Mouse (Mus musculus) stomach, embryonic 15.5 days (tissue): ENCODE results near the gene 1700001O22Rik. TPM values are rescaled to one million over a fixed set of nuclear protein-coding genes. Genes with fewer than 3 reads are reported as not detected.

Experiments used
- ATAC-seq: fragments of 200-750 bp; cut with Nextera tagmentation; 2 replicates; pipeline ENCODE4 v1.8.0; 2017; ENCODE audit warnings: low read depth, moderate number of reproducible peaks, moderate TSS enrichment; ENCODE audit not compliant: insufficient read depth, low FRiP score
- H3K27ac ChIP-seq: fragments of 300-500 bp; sonication (generic); 2 replicates; pipeline ENCODE4 v1.5.1; 2015; ENCODE audit warnings: mild to moderate bottlenecking, inconsistent platforms
- H3K27me3 ChIP-seq: fragments of 300-500 bp; sonication (generic); replicated peaks from 2 replicates; pipeline ENCODE4 v1.6.1; 2015; ENCODE audit warnings: inconsistent platforms
- H3K36me3 ChIP-seq: fragments of 300-500 bp; sonication (generic); 2 replicates; pipeline ENCODE4 v1.6.1; 2015; ENCODE audit warnings: inconsistent platforms
- H3K4me1 ChIP-seq: fragments of 300-500 bp; sonication (generic); 2 replicates; pipeline ENCODE4 v1.6.1; 2015; ENCODE audit warnings: inconsistent platforms
- H3K4me2 ChIP-seq: fragments of 300-500 bp; sonication (generic); 2 replicates; pipeline ENCODE4 v1.6.1; 2015; ENCODE audit warnings: mild to moderate bottlenecking, inconsistent platforms
- H3K4me3 ChIP-seq: fragments of 300-500 bp; sonication (generic); replicated peaks from 2 replicates; pipeline ENCODE4 v1.5.1; 2015; ENCODE audit warnings: inconsistent platforms
- H3K9ac ChIP-seq: fragments of 300-500 bp; sonication (generic); 2 replicates; pipeline ENCODE4 v1.6.1; 2015; ENCODE audit warnings: inconsistent platforms
- H3K9me3 ChIP-seq: fragments of 300-500 bp; sonication (generic); 2 replicates; pipeline ENCODE4 v1.6.1; 2016; ENCODE audit warnings: inconsistent platforms
- WGBS: fragments of 180-500 bp; shearing (Covaris S2); methylation state at CpG from one replicate; pipeline ENCODE4 v1.1.7; 2015; 5-methylcytosine and 5-hydroxymethylcytosine counted together
- polyA plus RNA-seq: library from polyadenylated mRNA; unstranded; fragments of >200 nt; fragmentation: Nextera tagmentation; extraction: Ambion mirVana; gene quantifications from 2 replicates; pipeline ENCODE4 v1.2.1, GENCODE M21; 2015

Gene 1700001O22Rik
- polyA plus RNA-seq, 1 experiment from 2014 or later: 2.9 TPM

DNA sequence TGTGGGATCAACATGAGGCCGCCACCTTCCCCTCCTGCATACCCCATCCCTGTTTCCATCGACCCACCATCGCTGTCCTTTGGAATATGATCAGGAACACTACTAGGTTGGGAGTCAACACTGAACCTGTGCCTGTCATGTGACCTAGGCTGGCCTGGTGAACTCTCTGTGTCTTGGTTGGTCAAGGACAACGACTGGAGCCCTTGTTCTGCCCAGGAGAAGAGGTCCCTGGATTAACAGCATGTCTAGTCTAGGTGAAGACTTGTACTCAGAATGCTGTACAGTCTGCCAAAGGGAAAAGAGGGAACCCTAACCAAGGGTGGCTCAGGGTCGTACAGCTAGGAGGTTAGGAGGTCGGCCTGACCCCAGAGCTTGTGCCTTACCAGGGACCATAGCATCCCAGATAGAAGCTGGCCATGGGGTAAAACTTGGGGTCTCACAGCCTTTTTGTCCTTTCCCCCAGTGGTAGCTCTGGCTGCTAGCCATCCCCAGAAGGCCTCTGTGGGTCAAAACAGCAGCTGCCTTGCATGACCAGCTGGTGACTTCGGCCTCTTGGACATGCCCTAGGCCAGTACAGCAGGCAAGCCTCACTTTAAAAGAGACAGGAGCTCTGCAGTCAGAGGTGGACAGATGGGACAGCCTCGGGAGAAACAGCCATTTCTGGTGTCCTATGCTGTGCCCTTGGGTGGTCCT is 30.0 kb downstream of the 1700001O22Rik start:
- Histone ChIP-seq H3K27me3 (no peaks in the 10 kb centered on the region), H3K9me3 (no peaks in the 10 kb centered on the region), H3K4me1 (peaks cover 22% of the 10 kb centered on the region), H3K4me2 (no peak overlapping the region), H3K27ac (peak overlapping the region; percentile 51; the same call in 1 of the 2 replicates), H3K9ac (no peak overlapping the region), H3K36me3 (no peaks in the 10 kb centered on the region), H3K4me3 (no peak overlapping the region)
- no peak for ATAC-seq
- 74% methylated on average over 8 of the region's 8 CpGs for whole genome bisulfite sequencing

DNA sequence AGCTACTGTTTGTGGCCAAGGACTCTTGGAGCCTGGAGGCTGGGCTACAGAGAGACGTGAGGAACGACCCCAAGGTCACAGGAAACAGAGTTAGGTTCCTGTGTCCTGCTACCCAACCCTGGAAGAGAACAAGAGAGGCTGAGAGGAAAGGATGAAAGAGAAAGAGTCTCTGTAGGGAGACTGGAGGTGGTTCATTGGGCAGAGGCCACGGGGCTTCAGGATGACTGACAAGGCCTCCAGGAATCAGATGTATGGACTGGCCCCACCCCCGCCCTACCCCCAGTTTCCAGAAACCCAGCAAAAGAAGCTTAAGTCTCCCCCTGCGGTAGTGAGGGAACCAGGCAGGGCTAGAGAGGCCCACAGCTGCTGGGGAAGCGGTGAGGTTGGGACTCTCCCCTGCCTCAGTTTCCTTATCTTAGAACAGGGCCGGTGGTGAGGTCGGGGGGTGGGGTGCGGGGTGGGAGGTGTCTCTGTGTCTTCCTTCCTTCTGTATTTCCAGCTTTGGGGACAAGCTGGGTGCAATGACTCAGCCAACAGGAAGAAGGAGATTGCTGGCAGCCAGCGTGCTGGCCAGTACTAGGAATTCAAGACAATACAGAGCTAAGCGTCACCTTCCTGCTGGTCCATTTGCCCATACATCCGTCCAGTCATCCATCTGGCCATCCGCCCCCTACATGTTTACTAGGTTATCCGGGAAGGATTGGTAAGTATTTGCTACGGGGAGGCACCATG is 30.7 kb downstream of the 1700001O22Rik start:
- Histone ChIP-seq H3K4me2 (0 out of 2 replicates have a peak overlapping the region, but pooled peaks have one; percentile 8), H3K36me3 (no peaks in the 10 kb centered on the region), H3K9ac (no peak overlapping the region), H3K4me1 (peaks cover 22% of the 10 kb centered on the region), H3K4me3 (no peak overlapping the region), H3K27ac (peak overlapping the region; percentile 86; the same call in 1 of the 2 replicates), H3K27me3 (no peaks in the 10 kb centered on the region), H3K9me3 (no peaks in the 10 kb centered on the region)
- 43% methylated on average over 14 of the region's 15 CpGs for WGBS
- ATAC-seq: peak; percentile 32; the same call in 1 of the 2 replicates

DNA sequence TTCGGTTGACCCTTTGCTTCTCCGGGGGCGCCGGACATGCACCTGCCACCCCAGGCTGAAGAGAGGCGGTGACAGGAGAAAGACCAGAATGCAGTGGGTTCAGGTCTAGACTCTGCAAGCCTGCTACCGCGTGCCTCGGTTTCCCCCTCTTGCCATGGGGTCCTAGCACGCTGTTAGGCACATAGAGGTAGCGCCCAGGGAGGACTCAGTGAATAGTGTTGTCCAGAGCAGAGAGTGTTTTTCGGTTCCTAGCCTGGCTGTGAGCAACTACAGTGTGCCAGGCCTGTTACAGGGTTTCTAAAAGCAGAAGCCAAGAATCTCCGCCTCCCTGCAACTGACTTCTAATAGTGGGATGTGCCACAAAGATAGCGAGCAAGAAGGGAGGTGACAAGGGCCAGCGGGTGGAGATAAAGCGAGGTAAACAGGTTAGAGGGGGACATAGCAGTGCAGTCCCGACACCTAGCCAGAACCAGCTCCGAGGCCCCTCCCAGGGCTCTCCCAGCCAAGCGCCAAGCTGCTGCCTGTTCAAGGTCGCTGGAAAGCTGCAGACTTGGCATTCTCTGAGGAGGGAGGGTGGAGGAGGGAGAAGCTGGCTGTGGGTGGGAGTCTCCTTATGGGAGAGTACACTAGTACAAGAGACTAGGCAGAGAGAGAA is 31.5 kb downstream of the 1700001O22Rik start:
- peak overlapping the region; percentile 86 for H3K27ac ChIP-seq
- peak overlapping the region; percentile 98 for H3K4me2 ChIP-seq
- WGBS: 9% methylated on average over 19 of the region's 19 CpGs
- no peaks in the 10 kb centered on the region for H3K36me3 ChIP-seq
- peak overlapping the region; percentile 58 for H3K9ac ChIP-seq
- no peaks in the 10 kb centered on the region for H3K27me3 ChIP-seq
- H3K4me3 ChIP-seq: peak overlapping the region; percentile 52
- peaks cover 22% of the 10 kb centered on the region for H3K4me1 ChIP-seq
- no peaks in the 10 kb centered on the region for H3K9me3 ChIP-seq
- peak; percentile 88 for ATAC-seq

DNA sequence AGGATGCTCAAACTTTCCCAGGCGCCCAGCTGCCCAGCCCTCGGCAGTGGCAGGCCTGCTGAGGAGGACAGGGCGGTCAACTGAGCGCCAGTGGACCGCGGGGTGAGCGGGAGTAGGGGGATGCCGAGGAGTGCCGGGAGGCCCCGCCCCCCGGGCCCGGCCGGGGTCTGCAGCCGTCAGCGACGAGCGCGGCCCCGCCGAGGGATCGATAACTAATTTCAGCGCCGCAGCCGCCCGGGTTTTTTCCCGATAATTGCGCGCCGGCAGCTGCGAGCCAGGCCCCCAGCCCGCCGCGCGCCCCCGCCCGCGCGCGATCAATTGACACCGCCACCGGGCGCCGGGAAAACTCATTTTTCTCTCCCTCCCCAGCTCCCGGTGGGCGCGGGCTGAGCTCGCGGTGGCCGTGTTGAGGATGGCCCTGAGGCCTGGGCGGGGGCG is 32.1 kb downstream of the 1700001O22Rik start:
- Histone ChIP-seq H3K27me3 (no peaks in the 10 kb centered on the region), H3K9ac (peak overlapping the region; percentile 58), H3K4me1 (peaks cover 22% of the 10 kb centered on the region), H3K27ac (peak overlapping the region; percentile 86), H3K4me3 (peak overlapping the region; percentile 52), H3K36me3 (no peaks in the 10 kb centered on the region), H3K9me3 (no peaks in the 10 kb centered on the region), H3K4me2 (peak overlapping the region; percentile 98)
- 2% methylated on average over 50 of the region's 51 CpGs for WGBS
- ATAC-seq: no peak

DNA sequence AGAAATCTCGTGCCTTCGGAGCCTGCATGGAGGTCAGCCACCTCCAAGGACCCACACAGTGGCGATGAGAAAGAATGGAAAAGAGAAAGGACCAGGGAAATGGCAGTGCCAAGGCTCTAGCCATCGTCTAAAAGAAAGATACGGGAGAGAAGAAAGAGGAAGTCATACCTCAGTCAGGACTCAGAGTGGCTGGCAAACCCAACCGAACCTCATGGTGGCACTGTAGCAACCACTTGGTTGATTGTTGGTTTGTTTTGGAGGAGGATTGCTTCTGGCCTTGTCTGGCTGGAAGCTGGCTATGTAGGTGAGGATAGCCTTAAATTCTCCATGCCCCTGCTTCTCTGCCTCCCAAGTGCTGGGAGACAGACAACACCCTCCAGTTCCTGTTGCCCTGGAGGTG is 34.3 kb downstream of the 1700001O22Rik start:
- Histone ChIP-seq H3K9me3 (no peaks in the 10 kb centered on the region), H3K9ac (no peak overlapping the region), H3K4me1 (peaks cover 22% of the 10 kb centered on the region), H3K4me3 (no peak overlapping the region), H3K27me3 (no peaks in the 10 kb centered on the region), H3K27ac (no peak overlapping the region), H3K36me3 (no peaks in the 10 kb centered on the region), H3K4me2 (no peak overlapping the region)
- 46% methylated on average over 6 of the region's 6 CpGs for WGBS
- no peak for ATAC-seq

DNA sequence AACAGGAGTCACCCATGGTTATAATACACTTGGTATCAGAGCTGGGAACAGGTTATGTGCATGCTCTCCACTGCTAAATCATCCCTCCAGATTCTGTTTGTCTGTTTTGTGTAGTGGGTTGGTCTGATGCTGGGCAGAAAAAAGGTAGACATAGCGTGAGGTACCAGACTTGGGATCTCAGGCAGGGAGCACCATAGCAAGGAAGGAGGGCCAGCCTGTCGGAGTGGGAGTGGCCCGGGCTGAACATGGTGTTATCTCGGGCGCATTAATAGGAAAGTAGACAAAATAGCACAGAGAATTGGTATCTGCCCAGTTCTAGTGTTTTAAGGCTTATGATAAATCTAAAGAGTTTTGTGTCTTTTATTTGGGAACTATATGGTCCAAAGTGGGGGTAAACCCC is 34.9 kb downstream of the 1700001O22Rik start:
- no peak for ATAC-seq
- no peak overlapping the region for H3K9ac ChIP-seq
- no peaks in the 10 kb centered on the region for H3K27me3 ChIP-seq
- 65% methylated on average over 5 of the region's 5 CpGs for WGBS
- peaks cover 22% of the 10 kb centered on the region for H3K4me1 ChIP-seq
- no peak overlapping the region for H3K4me2 ChIP-seq
- no peaks in the 10 kb centered on the region for H3K36me3 ChIP-seq
- H3K4me3 ChIP-seq: no peak overlapping the region
- H3K9me3 ChIP-seq: no peaks in the 10 kb centered on the region
- H3K27ac ChIP-seq: no peak overlapping the region

DNA sequence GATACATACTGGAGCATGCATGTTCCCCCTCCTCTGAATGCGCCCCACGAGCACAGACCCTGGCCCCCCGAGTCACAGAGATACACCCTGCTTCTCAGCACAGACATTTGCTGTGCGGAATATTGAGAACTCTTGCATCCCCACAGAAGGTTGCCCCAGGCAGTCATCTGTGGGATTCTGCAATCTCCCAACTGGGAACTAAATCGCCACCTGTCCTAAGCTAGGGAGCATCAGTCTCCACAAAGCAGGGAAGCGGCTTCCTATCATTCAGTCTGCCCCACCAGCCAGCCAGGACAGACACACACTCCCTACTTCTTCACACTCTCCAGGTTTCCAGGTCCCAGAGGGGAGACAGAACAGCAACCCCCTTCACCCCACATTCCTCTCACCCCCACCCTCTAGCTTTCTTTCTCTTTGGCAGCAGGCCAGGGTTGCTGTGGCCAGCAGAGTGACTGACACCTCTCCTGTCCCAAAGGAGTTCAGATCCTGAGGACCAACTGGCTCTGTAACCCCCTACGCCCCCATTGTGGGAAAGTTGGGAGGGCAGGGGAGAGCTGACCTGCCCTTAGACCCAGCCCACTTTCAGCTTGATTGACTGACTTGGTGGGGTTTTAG is 35.7 kb downstream of the 1700001O22Rik start:
- Histone ChIP-seq H3K4me3 (no peak overlapping the region), H3K9me3 (no peaks in the 10 kb centered on the region), H3K27me3 (no peaks in the 10 kb centered on the region), H3K4me1 (peaks cover 17% of the 10 kb centered on the region), H3K4me2 (no peak overlapping the region), H3K9ac (no peak overlapping the region), H3K27ac (no peak overlapping the region), H3K36me3 (no peaks in the 10 kb centered on the region)
- 81% methylated on average over 7 of the region's 7 CpGs for WGBS
- no peak for ATAC-seq

DNA sequence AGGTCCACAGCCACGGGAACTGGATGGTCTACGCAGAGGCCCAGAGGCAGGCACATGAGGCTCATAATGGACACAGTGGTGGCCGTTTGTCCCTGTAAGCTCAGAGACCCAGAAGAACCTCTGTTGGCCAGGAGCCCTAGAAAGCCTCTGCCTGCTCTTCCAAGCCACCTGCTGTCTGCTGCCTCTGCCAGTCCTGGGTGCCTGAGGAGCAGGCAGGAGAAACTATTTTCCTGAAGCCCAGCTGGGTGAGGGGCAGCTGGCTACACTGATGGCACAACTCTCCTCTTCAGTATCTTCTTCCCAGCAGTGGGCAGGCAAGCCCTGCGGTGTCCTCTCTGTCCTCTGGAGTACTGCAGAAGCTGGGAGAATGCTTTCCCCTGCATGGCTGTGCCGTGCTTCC is 37.0 kb downstream of the 1700001O22Rik start:
- no peak for ATAC-seq
- no peaks in the 10 kb centered on the region for H3K36me3 ChIP-seq
- no peaks in the 10 kb centered on the region for H3K9me3 ChIP-seq
- H3K27ac ChIP-seq: no peak overlapping the region
- WGBS: 83% methylated on average over 5 of the region's 5 CpGs
- no peak overlapping the region for H3K9ac ChIP-seq
- no peak overlapping the region for H3K4me2 ChIP-seq
- H3K4me1 ChIP-seq: peaks cover 6% of the 10 kb centered on the region
- no peak overlapping the region for H3K4me3 ChIP-seq
- H3K27me3 ChIP-seq: no peaks in the 10 kb centered on the region

DNA sequence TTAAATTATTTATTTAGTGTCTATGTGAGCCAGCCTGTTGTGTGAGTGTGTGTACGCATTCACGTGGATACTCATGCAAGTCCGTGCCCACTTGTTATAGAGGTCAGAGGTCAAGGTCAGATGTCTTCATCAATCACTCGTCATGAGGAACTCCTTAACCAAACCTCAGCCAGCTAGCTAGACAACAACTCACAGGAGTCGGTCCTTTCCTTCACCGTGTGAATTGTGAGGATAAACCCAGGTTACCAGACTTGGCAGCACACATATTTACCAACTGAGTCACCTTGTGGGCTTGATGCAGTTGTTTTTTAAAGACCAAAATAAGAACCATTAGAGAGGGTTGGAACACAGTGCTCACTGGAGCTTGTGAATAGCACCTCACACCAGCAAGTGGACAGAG is 42.8 kb downstream of the 1700001O22Rik start:
- ATAC-seq: no peak
- no peak overlapping the region for H3K9ac ChIP-seq
- 42% methylated on average over 6 of the region's 6 CpGs for WGBS

DNA sequence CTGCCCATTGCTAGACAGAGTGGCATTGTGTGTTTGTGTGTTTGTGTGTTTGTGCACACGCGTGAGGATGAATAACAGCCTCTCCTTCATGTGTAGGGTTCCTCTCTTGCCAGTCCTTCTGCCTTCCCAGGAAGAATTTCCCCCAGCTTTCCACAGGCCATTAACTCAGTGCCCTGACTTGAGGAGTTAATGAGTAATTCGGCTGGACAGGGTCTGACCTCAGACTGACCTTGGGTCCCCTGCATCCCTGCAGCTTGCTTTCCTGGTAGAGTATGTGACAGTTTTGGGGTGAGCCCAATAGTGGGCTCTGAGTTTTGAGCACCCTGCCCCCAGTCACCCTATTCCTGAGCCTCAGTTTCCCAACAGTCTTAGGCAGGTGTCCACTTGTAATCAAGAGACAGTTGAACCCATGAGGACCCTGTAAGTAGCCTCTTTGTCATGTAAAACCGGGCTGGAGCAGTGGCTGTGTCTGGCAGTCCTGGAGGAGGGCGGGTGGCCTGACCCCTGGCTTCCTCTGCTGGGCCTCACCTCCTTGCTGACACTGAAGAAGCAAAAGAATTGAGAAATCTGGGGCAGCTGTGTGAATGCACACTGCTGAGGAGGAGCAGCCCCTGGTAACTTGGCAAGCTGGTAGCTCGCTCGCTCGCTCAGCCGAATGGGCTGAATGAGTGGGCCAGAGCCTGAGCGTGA is 43.5 kb downstream of the 1700001O22Rik start:
- no peak overlapping the region for H3K4me3 ChIP-seq
- no peaks in the 10 kb centered on the region for H3K9me3 ChIP-seq
- no peak overlapping the region for H3K9ac ChIP-seq
- H3K27ac ChIP-seq: peak overlapping the region; percentile 95
- H3K36me3 ChIP-seq: no peaks in the 10 kb centered on the region
- no peaks in the 10 kb centered on the region for H3K27me3 ChIP-seq
- H3K4me2 ChIP-seq: no peak overlapping the region
- ATAC-seq: no peak
- WGBS: 58% methylated on average over 10 of the region's 10 CpGs
- peaks cover 30% of the 10 kb centered on the region for H3K4me1 ChIP-seq

More for the DNA sequence above, 42.8 kb downstream of the 1700001O22Rik start:
- H3K4me2 ChIP-seq: no peak overlapping the region
- no peaks in the 10 kb centered on the region for H3K27me3 ChIP-seq
- H3K4me1 ChIP-seq: peaks cover 30% of the 10 kb centered on the region
- H3K4me3 ChIP-seq: no peak overlapping the region
- peak overlapping the region; percentile 95; the same call in 1 of the 2 replicates for H3K27ac ChIP-seq
- no peaks in the 10 kb centered on the region for H3K9me3 ChIP-seq
- H3K36me3 ChIP-seq: no peaks in the 10 kb centered on the region

DNA sequence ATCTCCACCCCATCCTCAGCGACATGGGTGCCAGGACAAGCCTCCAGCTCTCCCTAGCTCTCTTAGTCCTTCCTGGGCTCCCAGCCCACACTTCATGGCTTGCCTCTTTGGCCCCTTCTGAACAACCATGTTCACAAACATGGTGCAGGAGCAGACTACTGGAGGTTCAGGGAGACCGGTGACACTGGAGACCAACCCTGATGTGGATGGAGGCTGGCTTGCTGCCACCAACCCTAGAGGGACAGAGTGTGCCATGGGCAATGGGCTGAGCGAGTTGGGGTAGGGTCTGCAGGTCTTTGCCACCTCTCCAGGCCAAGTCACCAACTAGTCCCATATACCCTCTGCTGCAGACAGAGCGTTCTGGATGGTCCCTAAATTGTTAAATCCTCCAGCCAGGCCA is 44.0 kb downstream of the 1700001O22Rik start:
- H3K27me3 ChIP-seq: no peaks in the 10 kb centered on the region
- H3K4me2 ChIP-seq: peak overlapping the region; percentile 37; the same call in 1 of the 2 replicates
- H3K27ac ChIP-seq: peak overlapping the region; percentile 95
- H3K9ac ChIP-seq: no peak overlapping the region
- H3K4me1 ChIP-seq: peaks cover 30% of the 10 kb centered on the region
- ATAC-seq: no peak
- H3K4me3 ChIP-seq: no peak overlapping the region
- H3K9me3 ChIP-seq: no peaks in the 10 kb centered on the region
- H3K36me3 ChIP-seq: no peaks in the 10 kb centered on the region
- WGBS: 52% methylated on average over 4 of the region's 4 CpGs
